ENCODE assay signal across 8 mouse cellular contexts in the genomic region with DNA sequence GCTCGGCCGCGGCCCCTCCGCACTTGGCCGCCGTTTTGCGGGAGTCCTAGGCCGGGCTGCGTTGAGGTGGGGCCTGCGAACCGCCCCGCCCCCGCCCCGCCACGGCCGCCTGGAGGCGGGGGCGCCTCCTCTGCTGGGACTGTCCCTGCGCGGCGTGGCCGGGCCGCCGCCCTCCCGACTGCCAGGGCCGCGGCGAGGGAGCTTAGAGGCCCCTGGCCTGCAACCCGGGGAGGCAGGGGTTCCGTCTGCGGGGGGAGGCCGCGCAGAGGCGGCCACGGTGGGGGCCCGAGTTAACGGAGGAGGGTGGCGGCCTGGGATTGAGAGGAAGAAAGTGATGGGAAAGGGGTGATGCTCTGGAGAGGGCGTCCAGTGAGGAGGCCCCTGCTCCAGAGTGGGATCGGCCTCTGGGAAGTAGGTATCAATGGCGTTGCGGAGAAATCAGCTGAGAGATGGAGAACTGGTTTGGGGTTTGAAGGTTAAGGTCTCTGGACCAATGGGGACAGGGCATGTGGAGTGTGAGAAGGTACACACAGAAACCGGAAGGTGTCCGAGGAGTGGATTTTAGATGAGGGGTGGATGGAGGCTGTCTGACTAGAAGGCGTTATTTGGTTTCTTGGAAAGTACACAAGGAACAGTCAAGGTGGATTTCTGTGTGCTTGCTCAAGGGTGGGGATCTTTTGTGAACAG. TPM values are rescaled to one million over a fixed set of nuclear protein-coding genes. Genes with fewer than 3 reads are reported as not detected.
DNase-seq lines count a peak whose midpoint lies in the region; ATAC-seq lines count a peak whose summit lies in the region.

No protein-coding gene starts in this region.

- peak overlapping the region; percentile 94 for H3K27ac ChIP-seq in hindbrain, embryonic 12.5 days
- H3K27ac ChIP-seq in lung, embryonic 16.5 days (ENCODE audit: low read length), result peak overlapping the region; percentile 91
- peak overlapping the region; percentile 88 for H3K27ac ChIP-seq in stomach, embryonic 15.5 days

- peak; percentile 80 for ATAC-seq in hindbrain, embryonic 12.5 days (ENCODE audit: low FRiP score)
- peak; percentile 85 for ATAC-seq in lung, embryonic 16.5 days (ENCODE audit: low read depth)
- peak; percentile 78 for ATAC-seq in stomach, embryonic 15.5 days (ENCODE audit: insufficient read depth, low FRiP score, low read depth)

- H3K4me2 ChIP-seq in hindbrain, embryonic 12.5 days (replicated peaks), result peak overlapping the region; percentile 70
- peak overlapping the region; percentile 75 for H3K4me2 ChIP-seq in lung, embryonic 16.5 days (ENCODE audit: low read depth, low read length)
- peak overlapping the region; percentile 82 for H3K4me2 ChIP-seq in stomach, embryonic 15.5 days

- peak overlapping the region; percentile 95 for H3K9ac ChIP-seq in hindbrain, embryonic 12.5 days
- H3K9ac ChIP-seq in lung, embryonic 16.5 days (ENCODE audit: low read length), result peak overlapping the region; percentile 78
- H3K9ac ChIP-seq in stomach, embryonic 15.5 days, result peak overlapping the region; percentile 84

- H3K4me1 ChIP-seq in hindbrain, embryonic 12.5 days, result peaks cover 21% of the 10 kb centered on the region
- H3K4me1 ChIP-seq in lung, embryonic 16.5 days (replicated peaks; ENCODE audit: control insufficient read depth, insufficient read depth, low read length), result peaks cover 11% of the 10 kb centered on the region
- H3K4me1 ChIP-seq in stomach, embryonic 15.5 days, result peaks cover 3% of the 10 kb centered on the region; the same call in 1 of the 2 replicates

- H3K36me3 ChIP-seq in hindbrain, embryonic 12.5 days, result no peaks in the 10 kb centered on the region
- H3K36me3 ChIP-seq in lung, embryonic 16.5 days (ENCODE audit: control insufficient read depth, insufficient read depth, low read length), result no peaks in the 10 kb centered on the region
- H3K36me3 ChIP-seq in stomach, embryonic 15.5 days, result no peaks in the 10 kb centered on the region

- under 1% methylated on average over 45 of the region's 45 CpGs for WGBS in hindbrain, embryonic 12.5 days
- 1% methylated on average over 40 of the region's 45 CpGs for WGBS in lung, embryonic 16.5 days
- under 1% methylated on average over 40 of the region's 45 CpGs for WGBS in stomach, embryonic 15.5 days

- H3K4me3 ChIP-seq in hindbrain, embryonic 12.5 days, result peak overlapping the region; percentile 90
- H3K4me3 ChIP-seq in lung, embryonic 16.5 days (ENCODE audit: low read length), result peak overlapping the region; percentile 67
- peak overlapping the region; percentile 97 for H3K4me3 ChIP-seq in stomach, embryonic 15.5 days (replicated peaks)

- peak; percentile 27 for DNase-seq in heart, adult 8-10 months (ENCODE audit: low spot score)
- DNase-seq in heart, adult 18-20 months, result no peak
- DNase-seq in B cell, adult 2 months, result peak; percentile 58
- peak; percentile 50 for DNase-seq in c-Kit-positive CD71-positive TER-119-negative erythroid progenitor cells, embryonic 14.5 days (ENCODE audit: low read depth)
- no peak for DNase-seq in urinary bladder, adult 18-20 months (ENCODE audit: low spot score in 2 of 2)

- no peaks in the 10 kb centered on the region for H3K9me3 ChIP-seq in hindbrain, embryonic 12.5 days (replicated peaks)
- no peaks in the 10 kb centered on the region for H3K9me3 ChIP-seq in lung, embryonic 16.5 days (ENCODE audit: control insufficient read depth, low read length)
- H3K9me3 ChIP-seq in stomach, embryonic 15.5 days, result no peaks in the 10 kb centered on the region

- peaks cover 9% of the 10 kb centered on the region; the same call in 1 of the 2 replicates for H3K27me3 ChIP-seq in hindbrain, embryonic 12.5 days
- no peaks in the 10 kb centered on the region for H3K27me3 ChIP-seq in lung, embryonic 16.5 days (ENCODE audit: control insufficient read depth, insufficient read depth, low read depth, low read length)
- no peaks in the 10 kb centered on the region for H3K27me3 ChIP-seq in stomach, embryonic 15.5 days (replicated peaks)

RNA-seq across cellular contexts. Expression of gene Far1, which starts 0.5 kb away (rescaled TPM):
- 10 to 100 TPM; 15.2 to 23.6 (median 20.9) TPM for total RNA-seq in heart, adult 8-10 months (2022)
- total RNA-seq in heart, adult 18-20 months (2021), result 10 to 100 TPM; 19.0 to 23.6 TPM
- polyA plus RNA-seq in hindbrain, embryonic 12.5 days (2016; fragmentation: Nextera tagmentation; extraction: Ambion mirVana), result 93.4 and 97.3 TPM in 2 replicates
- 74.8 and 79.2 TPM in 2 replicates for polyA plus RNA-seq in lung, embryonic 16.5 days (2015; fragmentation: Nextera tagmentation; extraction: Ambion mirVana)
- 93.3 and 94.5 TPM in 2 replicates for polyA plus RNA-seq in stomach, embryonic 15.5 days (2015; fragmentation: Nextera tagmentation; extraction: Ambion mirVana)

Comparison
In these comparisons a context has a peak if more than half of its experiments do, and no peak if none do; other contexts are left out.
1. DNase-seq: peak in heart, adult 8-10 months (single experiment), B cell, adult 2 months (2 of 2) and c-Kit-positive CD71-positive TER-119-negative erythroid progenitor cells, embryonic 14.5 days (single experiment); none in heart, adult 18-20 months (0 of 2) and urinary bladder, adult 18-20 months (0 of 2).
2. Peak in every context shown above with its lines, with median percentiles within 50 percentile points of each other: ATAC-seq, H3K27ac ChIP-seq, H3K4me2 ChIP-seq, H3K4me3 ChIP-seq and H3K9ac ChIP-seq.